ENCODE assay signal across 8 mouse cellular contexts in the genomic region with DNA sequence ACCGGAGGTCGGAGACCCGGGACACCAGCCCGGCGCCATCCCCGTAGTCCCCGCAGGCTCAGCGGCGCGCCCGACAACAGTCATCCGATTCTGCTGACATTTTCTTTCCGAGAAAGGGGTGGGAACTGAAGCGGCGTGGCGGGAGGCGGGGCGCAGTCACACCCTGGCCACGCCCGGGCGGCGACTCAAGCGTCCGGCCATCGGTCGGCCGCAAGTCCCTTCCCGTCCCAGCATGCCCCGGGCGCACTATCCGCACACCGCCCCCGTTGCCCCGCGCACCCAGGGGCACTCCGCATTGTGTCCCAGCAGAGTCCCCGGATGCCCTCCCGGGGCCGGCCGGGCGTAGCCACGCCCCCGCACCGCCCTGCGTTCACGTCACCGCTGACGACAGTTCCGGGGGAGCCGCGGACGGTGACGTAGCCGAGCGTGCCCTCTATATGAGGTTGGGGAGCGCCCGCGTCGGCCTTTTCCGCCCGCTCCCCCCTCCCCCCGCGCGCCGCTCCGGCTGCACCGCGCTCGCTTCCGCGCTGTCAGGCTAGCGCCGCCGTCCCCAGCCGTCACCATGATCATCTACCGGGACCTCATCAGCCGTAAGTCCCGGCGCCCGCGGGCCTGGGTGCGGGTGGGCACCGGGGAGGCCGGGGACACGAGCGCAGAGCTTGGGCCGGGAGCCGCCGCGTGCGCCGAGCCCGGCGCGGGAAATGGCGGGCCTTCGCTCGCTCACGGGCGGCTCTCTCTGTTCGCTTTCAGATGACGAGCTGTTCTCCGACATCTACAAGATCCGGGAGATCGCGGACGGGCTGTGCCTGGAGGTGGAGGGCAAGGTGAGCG. TPM values are rescaled to one million over a fixed set of nuclear protein-coding genes. Genes with fewer than 3 reads are reported as not detected.
A peak's percentile ranks its signal among the peaks of the same experiment; 100 is the strongest.
DNase-seq lines count a peak whose midpoint lies in the region; ATAC-seq and TF ChIP-seq lines count a peak whose summit lies in the region.

TSS of gene Tpt1 (plus strand) at position 227 of the 831 bp plus-strand sequence.

- no peak for TF ChIP-seq EP300 in lung, postnatal 0 days (IDR thresholded peaks at IDR 0.05)

- peak within 1 kb of the TSS; percentile 90 for H3K4me3 ChIP-seq in hindbrain, embryonic 10.5 days
- peak within 1 kb of the TSS; percentile 78 for H3K4me3 ChIP-seq in lung, postnatal 0 days (ENCODE audit: low read depth, low read length)

- peak within 1 kb of the TSS; percentile 89 for H3K9ac ChIP-seq in lung, postnatal 0 days (replicated peaks; ENCODE audit: low read depth)

- H3K4me2 ChIP-seq in lung, postnatal 0 days (replicated peaks; ENCODE audit: low read depth, low read length) = peak within 1 kb of the TSS; percentile 64

- H3K36me3 ChIP-seq in hindbrain, embryonic 10.5 days = peaks cover 39% of the 10 kb centered on the region
- peaks cover 27% of the 10 kb centered on the region for H3K36me3 ChIP-seq in lung, postnatal 0 days (ENCODE audit: insufficient read depth, low read length)

- peaks cover 37% of the 10 kb centered on the region for H3K4me1 ChIP-seq in hindbrain, embryonic 10.5 days (replicated peaks)
- peaks cover 4% of the 10 kb centered on the region; the same call in 1 of the 2 replicates for H3K4me1 ChIP-seq in lung, postnatal 0 days (ENCODE audit: insufficient read depth, low read depth, low read length)

- TF ChIP-seq CTCF in lung, postnatal 0 days (IDR thresholded peaks at IDR 0.05) = no peak; the same call in 1 of the 2 replicates

- ATAC-seq in frontal cortex, adult (ENCODE audit: low TSS enrichment) = peak; percentile 79
- ATAC-seq in lung, postnatal 0 days = peak; percentile 97

- H3K9me3 ChIP-seq in hindbrain, embryonic 10.5 days = no peaks in the 10 kb centered on the region
- no peaks in the 10 kb centered on the region for H3K9me3 ChIP-seq in lung, postnatal 0 days (ENCODE audit: low read length)

- DNase-seq in MN1 (ENCODE audit: low spot score) = peak; percentile 99
- peak; percentile 99 for DNase-seq in cerebellum, adult 9-10 months
- DNase-seq in hindbrain, embryonic 10.5 days (ENCODE audit: low spot score) = peak; percentile 99
- DNase-seq in layer of hippocampus, adult 9-11 months = peak; percentile 98
- peak; percentile 99 for DNase-seq in lung, postnatal 0 days (ENCODE audit: low spot score)
- DNase-seq in ovary, postnatal 14 days (ENCODE audit: low spot score) = peak; percentile 100
- DNase-seq in thymus, postnatal 14 days = peak; percentile 99

- under 1% methylated on average over 107 of the region's 108 CpGs for WGBS in hindbrain, embryonic 10.5 days
- 2% methylated on average over 61 of the region's 108 CpGs for whole genome bisulfite sequencing in lung, postnatal 0 days

- no peaks in the 10 kb centered on the region for H3K27me3 ChIP-seq in hindbrain, embryonic 10.5 days (ENCODE audit: insufficient read depth, poor library complexity, severe bottlenecking)
- no peaks in the 10 kb centered on the region for H3K27me3 ChIP-seq in lung, postnatal 0 days (replicated peaks; ENCODE audit: insufficient read depth, low read length)

- H3K27ac ChIP-seq in hindbrain, embryonic 10.5 days = peak within 1 kb of the TSS; percentile 97
- peak within 1 kb of the TSS; percentile 97 for H3K27ac ChIP-seq in lung, postnatal 0 days (ENCODE audit: low read length)

RNA-seq across cellular contexts. Expression of gene Tpt1, which starts in this region (rescaled TPM):
- polyA plus RNA-seq in hindbrain, embryonic 10.5 days (2016; fragmentation: Nextera tagmentation; extraction: Ambion mirVana) = 889 and 916 TPM in 2 replicates
- polyA plus RNA-seq in lung, postnatal 0 days (2015; fragmentation: Nextera tagmentation; extraction: Ambion mirVana) = 1,257 and 1,264 TPM in 2 replicates

Comparison
In these comparisons a context has a peak if more than half of its experiments do, and no peak if none do; other contexts are left out.
1. Peak in every context shown above with its lines: DNase-seq, ATAC-seq, H3K4me3 ChIP-seq and H3K27ac ChIP-seq.